Mouse (Mus musculus): ENCODE data around the gene Fam243. TPM values are rescaled to one million over a fixed set of nuclear protein-coding genes. Genes with fewer than 3 reads are reported as not detected.

Gene Fam243
- total and polyA plus RNA-seq, 3 experiments, result not detected

GRCm38 (mm10) chr16:92345177-92345576 lies 23.9 kb upstream of the Fam243 start (continued):
- no peak for TF ChIP-seq EP300 (IDR thresholded peaks at IDR 0.05; ENCODE audit: low read depth in 1 of 2, low read length in 2 of 2)
- no peak for TF ChIP-seq GABPA (IDR thresholded peaks at IDR 0.05; ENCODE audit: low read depth, low read length)
- TF ChIP-seq MAFK (IDR thresholded peaks at IDR 0.05; ENCODE audit: borderline replicate concordance, low read depth, low read length), result no peak
- no peak for TF ChIP-seq HCFC1 (IDR thresholded peaks at IDR 0.05; ENCODE audit: low read depth, low read length)

DNA sequence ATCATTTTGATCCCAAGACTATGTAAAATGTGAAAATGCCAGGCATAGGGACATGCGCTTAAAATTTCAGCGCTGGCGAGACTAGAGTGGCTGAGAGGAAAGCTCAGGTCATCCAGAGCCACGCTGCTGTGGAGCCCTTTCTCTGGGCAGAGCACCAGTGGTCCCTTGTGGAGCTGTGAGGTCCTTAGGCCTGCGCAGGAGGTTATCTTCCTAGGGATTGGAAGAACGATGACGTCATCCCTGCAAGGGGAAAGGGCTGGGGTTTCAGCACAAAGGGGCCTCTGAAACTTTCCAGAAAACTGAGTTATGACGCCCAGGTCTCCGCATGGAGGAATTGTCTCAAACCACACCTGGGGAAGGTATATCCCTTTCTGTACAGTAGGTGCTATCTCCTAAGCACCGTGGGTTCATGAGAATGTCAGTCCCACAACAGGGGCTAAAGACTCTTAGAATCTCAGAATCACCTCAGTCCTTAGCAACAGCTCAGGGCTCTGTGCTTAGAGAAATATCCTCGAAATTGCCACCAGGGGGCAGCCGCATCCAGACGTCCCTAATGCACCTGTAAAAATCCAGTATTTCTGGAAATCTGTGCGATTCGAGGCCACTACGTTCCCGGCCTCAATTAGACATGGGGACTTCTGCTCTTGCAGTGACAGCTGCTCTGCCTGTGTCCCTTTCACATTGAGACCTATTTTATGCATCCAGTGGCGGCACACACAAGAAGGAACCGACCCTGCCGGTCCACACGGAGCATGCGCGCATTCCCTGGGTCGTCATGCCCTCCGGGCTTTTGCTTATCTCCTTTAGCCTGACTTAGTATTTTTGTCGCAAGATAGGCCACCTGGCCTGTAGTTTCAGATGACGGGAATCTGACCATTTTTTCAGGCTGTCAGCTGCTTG lies 19.6 kb upstream of the Fam243 start:
- Histone ChIP-seq H3K27ac (ENCODE audit: control insufficient read depth, low read depth, low read length) (no peak overlapping the region), H3K4me3 (ENCODE audit: control insufficient read depth in 1 of 2, insufficient read depth in 1 of 2, low read depth in 2 of 2, low read length in 2 of 2) (peak overlapping the region; percentile 35 to 47), H3K4me1 (ENCODE audit: control insufficient read depth in 1 of 2, insufficient read depth in 2 of 2, low read length in 2 of 2) (peaks cover 0 to 5% of the 10 kb centered on the region in 2 experiments; a peak in 3 of 4 replicates), H3K36me3 (ENCODE audit: control insufficient read depth in 1 of 2, insufficient read depth in 2 of 2, low read length in 2 of 2) (peaks cover 0 to 6% of the 10 kb centered on the region in 2 experiments; a peak in 1 of 4 replicates), H3K79me2 (ENCODE audit: control insufficient read depth, insufficient read depth, low read length, poor library complexity) (no peaks in the 10 kb centered on the region), H3K9me3 (replicated peaks; ENCODE audit: insufficient read depth, low read length) (no peaks in the 10 kb centered on the region), H3K9ac (ENCODE audit: control insufficient read depth, low read depth, low read length, poor library complexity, severe bottlenecking) (0 out of 2 replicates have a peak overlapping the region, but pooled peaks have one; percentile 3), H3K27me3 (ENCODE audit: control insufficient read depth in 1 of 2, insufficient read depth in 2 of 2, low read length in 2 of 2) (no peaks in the 10 kb centered on the region)
- DNase-seq (ENCODE audit: low read depth, low spot score), result peak; percentile 91
- no peak for TF ChIP-seq CHD1 (IDR thresholded peaks at IDR 0.05; ENCODE audit: low read depth, low read length)
- TF ChIP-seq ZMIZ1 (IDR thresholded peaks at IDR 0.05; ENCODE audit: low read depth, low read length), result no peak
- TF ChIP-seq RCOR1 (IDR thresholded peaks at IDR 0.05; ENCODE audit: low read depth, low read length), result peak; percentile 45; the same call in 1 of the 2 replicates
- no peak for TF ChIP-seq MAFK (IDR thresholded peaks at IDR 0.05; ENCODE audit: borderline replicate concordance, low read depth, low read length)
- TF ChIP-seq POLR2A (IDR thresholded peaks at IDR 0.05; ENCODE audit: control insufficient read depth in 1 of 2, insufficient read depth in 1 of 2, low read depth in 1 of 2, low read length in 2 of 2, poor library complexity in 1 of 2), result no peak
- no peak for TF ChIP-seq UBTF (IDR thresholded peaks at IDR 0.05; ENCODE audit: borderline replicate concordance, insufficient read depth, low read depth, low read length)
- peak; percentile 77 for TF ChIP-seq NRF1 (IDR thresholded peaks at IDR 0.05; ENCODE audit: insufficient read depth, low read depth, low read length, poor library complexity, severe bottlenecking)
- no peak for TF ChIP-seq E2F4 (IDR thresholded peaks at IDR 0.05; ENCODE audit: borderline replicate concordance, low read depth, low read length)
- peak; percentile 72 for TF ChIP-seq RAD21 (IDR thresholded peaks at IDR 0.05; ENCODE audit: low read depth, low read length)
- peak; percentile 77 to 84 (median 80) for TF ChIP-seq CTCF (IDR thresholded peaks at IDR 0.05 in 2 of 3, conservative IDR thresholded peaks at IDR 0.05 in 1 of 3; ENCODE audit: control insufficient read depth in 1 of 3, insufficient read depth in 1 of 3, low read depth in 2 of 3, low read length in 3 of 3, poor library complexity in 1 of 3, severe bottlenecking in 1 of 3)
- TF ChIP-seq MAX (IDR thresholded peaks at IDR 0.05; ENCODE audit: low read length), result no peak
- no peak for TF ChIP-seq MAZ (IDR thresholded peaks at IDR 0.05; ENCODE audit: low read depth, low read length)
- peak; percentile 86 for TF ChIP-seq TCF12 (IDR thresholded peaks at IDR 0.05; ENCODE audit: low read depth, low read length)
- TF ChIP-seq BHLHE40 (IDR thresholded peaks at IDR 0.05; ENCODE audit: borderline replicate concordance, low read depth, low read length), result 0 out of 2 replicates have a peak, but pooled peaks have one; percentile 3
- peak; percentile 86 for TF ChIP-seq GATA1 (IDR thresholded peaks at IDR 0.05; ENCODE audit: low read depth, low read length)
- TF ChIP-seq HCFC1 (IDR thresholded peaks at IDR 0.05; ENCODE audit: low read depth, low read length), result peak; percentile 56; the same call in 1 of the 2 replicates
- TF ChIP-seq ZKSCAN1 (IDR thresholded peaks at IDR 0.05; ENCODE audit: low read depth, low read length), result no peak
- TF ChIP-seq USF1 (IDR thresholded peaks at IDR 0.05; ENCODE audit: low read depth, low read length), result no peak
- TF ChIP-seq ZC3H11A (IDR thresholded peaks at IDR 0.05; ENCODE audit: low read depth, low read length), result peak; percentile 58
- TF ChIP-seq MEF2A (IDR thresholded peaks at IDR 0.05; ENCODE audit: extremely low read depth, insufficient replicate concordance, low read depth, low read length, poor library complexity, severe bottlenecking), result no peak
- peak; percentile 67 for TF ChIP-seq MXI1 (IDR thresholded peaks at IDR 0.05; ENCODE audit: low read depth, low read length)
- no peak for TF ChIP-seq JUND (IDR thresholded peaks at IDR 0.05; ENCODE audit: low read depth, low read length)
- peak; percentile 52 for TF ChIP-seq ZNF384 (IDR thresholded peaks at IDR 0.05; ENCODE audit: low read depth, low read length)
- TF ChIP-seq SMC3 (IDR thresholded peaks at IDR 0.05; ENCODE audit: low read depth, low read length), result peak; percentile 90
- TF ChIP-seq POLR2AphosphoS2 (IDR thresholded peaks at IDR 0.05; ENCODE audit: low read length), result no peak
- TF ChIP-seq ETS1 (IDR thresholded peaks at IDR 0.05; ENCODE audit: low read depth, low read length), result peak; percentile 90
- TF ChIP-seq SIN3A (IDR thresholded peaks at IDR 0.05; ENCODE audit: low read length), result 0 out of 2 replicates have a peak, but pooled peaks have one; percentile 51
- TF ChIP-seq MYC (IDR thresholded peaks at IDR 0.05; ENCODE audit: low read depth, low read length), result 0 out of 2 replicates have a peak, but pooled peaks have one; percentile 32
- TF ChIP-seq POLR2AphosphoS5 (IDR thresholded peaks at IDR 0.05; ENCODE audit: borderline replicate concordance, low read depth, low read length), result no peak
- TF ChIP-seq GABPA (IDR thresholded peaks at IDR 0.05; ENCODE audit: low read depth, low read length), result no peak
- peak; percentile 66 for TF ChIP-seq TAL1 (IDR thresholded peaks at IDR 0.05; ENCODE audit: low read length)

All from MEL (cell line).